Mouse (Mus musculus): ENCODE measurements around the gene Cltb. TPM values are rescaled to one million over a fixed set of nuclear protein-coding genes. Genes with fewer than 3 reads are reported as not detected.

The Cltb gene
- total and polyA plus RNA-seq, 3 experiments = 9.2 to 19.5 (median 17.9) TPM

DNA sequence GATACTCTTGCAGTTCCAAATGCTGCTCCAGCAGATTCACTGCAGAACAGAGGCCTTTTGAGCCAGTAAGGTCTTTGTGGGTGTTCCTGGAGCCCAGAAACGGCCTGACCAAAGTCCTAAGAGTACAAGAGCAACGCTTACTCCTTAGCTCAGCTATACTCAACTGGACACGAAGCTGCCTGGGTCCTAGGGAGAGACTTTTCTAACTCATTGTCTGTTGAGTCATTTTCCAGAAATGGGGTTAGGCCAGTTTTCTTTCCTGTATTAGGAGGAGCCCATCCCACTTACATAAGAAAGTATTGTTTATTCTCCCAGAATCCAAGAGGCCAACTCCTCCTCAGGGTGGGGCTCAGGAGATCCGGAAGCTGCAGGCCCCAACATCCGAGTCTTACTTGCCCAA, 5.7 kb downstream of the Cltb start:
- Histone ChIP-seq H3K9me3 (replicated peaks; ENCODE audit: low read length) (no peaks in the 10 kb centered on the region), H3K4me1 (ENCODE audit: control insufficient read depth in 1 of 2, insufficient read depth in 2 of 2) (peaks cover 0 to under 1% of the 10 kb centered on the region in 2 experiments; a peak in 1 of 4 replicates), H3K27me3 (replicated peaks) (no peaks in the 10 kb centered on the region), H3K36me3 (replicated peaks in 1 of 2; ENCODE audit: control insufficient read depth in 1 of 2, insufficient read depth in 1 of 2, low read length in 1 of 2) (peaks cover 0 to 24% of the 10 kb centered on the region in 2 experiments), H3K79me2 (replicated peaks; ENCODE audit: control insufficient read depth, extremely low read depth, insufficient read depth, poor library complexity, severe bottlenecking) (no peaks in the 10 kb centered on the region), H3K9ac (ENCODE audit: insufficient read depth, low read depth) (no peak overlapping the region), H3K27ac (ENCODE audit: insufficient read depth, low read depth) (no peak overlapping the region), H3K4me2 (ENCODE audit: insufficient read depth, low read depth, poor library complexity, severe bottlenecking) (no peak overlapping the region), H3K4me3 (replicated peaks in 1 of 3; ENCODE audit: low read depth in 2 of 3, low read length in 2 of 3, poor library complexity in 1 of 3) (no peak overlapping the region)
- no peak for TF ChIP-seq MEF2A (IDR thresholded peaks at IDR 0.05; ENCODE audit: borderline replicate concordance, low read depth, low read length)
- TF ChIP-seq ETS1 (conservative IDR thresholded peaks at IDR 0.05; ENCODE audit: low read depth, low read length) = no peak
- TF ChIP-seq JUND (conservative IDR thresholded peaks at IDR 0.05; ENCODE audit: low read depth, low read length) = no peak
- no peak for TF ChIP-seq UBTF (IDR thresholded peaks at IDR 0.05; ENCODE audit: low read depth, low read length)
- TF ChIP-seq CHD2 (IDR thresholded peaks at IDR 0.05; ENCODE audit: low read length) = no peak
- no peak for TF ChIP-seq POLR2A (IDR thresholded peaks at IDR 0.05; ENCODE audit: low read depth, low read length)
- no peak for TF ChIP-seq MAFK (IDR thresholded peaks at IDR 0.05; ENCODE audit: insufficient replicate concordance, low read length)
- TF ChIP-seq NRF1 (IDR thresholded peaks at IDR 0.05; ENCODE audit: low read depth, low read length) = no peak
- no peak for TF ChIP-seq TBP (conservative IDR thresholded peaks at IDR 0.05; ENCODE audit: low read depth, low read length)
- TF ChIP-seq TCF12 (IDR thresholded peaks at IDR 0.05; ENCODE audit: low read depth, low read length) = no peak
- TF ChIP-seq POLR2AphosphoS2 (IDR thresholded peaks at IDR 0.05; ENCODE audit: low read depth, low read length) = no peak
- TF ChIP-seq BHLHE40 (IDR thresholded peaks at IDR 0.05; ENCODE audit: low read depth, low read length) = no peak
- TF ChIP-seq MAZ (IDR thresholded peaks at IDR 0.05; ENCODE audit: low read depth, low read length) = no peak
- no peak for TF ChIP-seq ZKSCAN1 (IDR thresholded peaks at IDR 0.05; ENCODE audit: borderline replicate concordance, low read depth, low read length)
- TF ChIP-seq USF2 (conservative IDR thresholded peaks at IDR 0.05; ENCODE audit: low read depth, low read length) = no peak
- in situ Hi-C loops (cut with MboI; ENCODE audit: low pct_ligation_motif_present, low pct_unique_long_range_greater_than_20kb, low sequenced_read_pairs) = no loop called here
- DNase-seq (ENCODE audit: extremely low read depth) = no peak
- dilution Hi-C loops (cut with MboI; ENCODE audit: extremely low pct_ligation_motif_present, extremely low pct_unique_long_range_greater_than_20kb, low sequenced_read_pairs) = no loop called here

DNA sequence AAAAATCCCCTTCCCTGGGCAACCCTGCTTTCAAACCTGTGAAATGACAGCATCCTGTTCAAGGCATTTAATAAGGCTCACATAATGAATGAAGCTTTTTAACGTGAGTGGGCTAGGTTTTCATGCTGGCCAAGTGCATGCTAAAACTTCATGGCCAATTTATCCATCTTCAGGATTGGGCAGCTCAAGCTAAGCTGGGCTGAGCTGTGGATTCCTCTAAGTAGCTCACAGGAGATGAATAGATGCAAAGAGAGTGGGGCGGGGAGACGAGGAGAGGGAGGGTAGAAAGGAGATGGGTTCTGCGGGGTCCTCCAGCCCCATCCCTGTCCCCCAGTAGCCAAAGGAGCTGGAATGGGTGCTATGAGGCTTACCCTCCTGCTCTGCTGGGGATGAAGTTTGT, 6.9 kb downstream of the Cltb start:
- TF ChIP-seq USF2 (conservative IDR thresholded peaks at IDR 0.05; ENCODE audit: low read depth, low read length) = no peak
- TF ChIP-seq E2F4 (IDR thresholded peaks at IDR 0.05; ENCODE audit: insufficient replicate concordance, low read depth, low read length) = no peak
- no peak for TF ChIP-seq TBP (conservative IDR thresholded peaks at IDR 0.05; ENCODE audit: low read depth, low read length)
- Histone ChIP-seq H3K27ac (ENCODE audit: insufficient read depth, low read depth) (no peak overlapping the region), H3K4me2 (ENCODE audit: insufficient read depth, low read depth, poor library complexity, severe bottlenecking) (no peak overlapping the region), H3K9me3 (replicated peaks; ENCODE audit: low read length) (no peaks in the 10 kb centered on the region), H3K27me3 (replicated peaks) (no peaks in the 10 kb centered on the region), H3K4me3 (replicated peaks in 1 of 3; ENCODE audit: low read depth in 2 of 3, low read length in 2 of 3, poor library complexity in 1 of 3) (no peak overlapping the region), H3K4me1 (ENCODE audit: control insufficient read depth in 1 of 2, insufficient read depth in 2 of 2) (no peaks in the 10 kb centered on the region), H3K36me3 (replicated peaks in 1 of 2; ENCODE audit: control insufficient read depth in 1 of 2, insufficient read depth in 1 of 2, low read length in 1 of 2) (peaks cover 0 to 29% of the 10 kb centered on the region in 2 experiments), H3K79me2 (replicated peaks; ENCODE audit: control insufficient read depth, extremely low read depth, insufficient read depth, poor library complexity, severe bottlenecking) (no peaks in the 10 kb centered on the region), H3K9ac (ENCODE audit: insufficient read depth, low read depth) (no peak overlapping the region)
- in situ Hi-C loops (cut with MboI; ENCODE audit: low pct_ligation_motif_present, low pct_unique_long_range_greater_than_20kb, low sequenced_read_pairs) = no loop called here
- DNase-seq (ENCODE audit: extremely low read depth) = no peak
- dilution Hi-C loops (cut with MboI; ENCODE audit: extremely low pct_ligation_motif_present, extremely low pct_unique_long_range_greater_than_20kb, low sequenced_read_pairs) = no loop called here

All from CH12.LX (cell line).